Mouse (Mus musculus) cerebellum, adult 9-11 months (tissue): ENCODE results near the gene Fgfr2.
A peak's percentile ranks its signal among the peaks of the same experiment; 100 is the strongest.
"Not testable (repeated sequence)": the region's sequence is repeated elsewhere in the genome, so short reads cannot be mapped to it uniquely, and the experiment has no call there.

Experiments
- DNase-seq: peaks from one replicate; pipeline ENCODE4 v3.0.0; 2022

The Fgfr2 gene

GRCm38 (mm10) chr7:131162251-131162650 is 1960.9 kb downstream of the Fgfr2 start:
- no peak for DNase-seq

- no peak for DNase-seq
Observed at GRCm38 (mm10) chr7:131153044-131153443, 1970.1 kb downstream of the Fgfr2 start.

DNA sequence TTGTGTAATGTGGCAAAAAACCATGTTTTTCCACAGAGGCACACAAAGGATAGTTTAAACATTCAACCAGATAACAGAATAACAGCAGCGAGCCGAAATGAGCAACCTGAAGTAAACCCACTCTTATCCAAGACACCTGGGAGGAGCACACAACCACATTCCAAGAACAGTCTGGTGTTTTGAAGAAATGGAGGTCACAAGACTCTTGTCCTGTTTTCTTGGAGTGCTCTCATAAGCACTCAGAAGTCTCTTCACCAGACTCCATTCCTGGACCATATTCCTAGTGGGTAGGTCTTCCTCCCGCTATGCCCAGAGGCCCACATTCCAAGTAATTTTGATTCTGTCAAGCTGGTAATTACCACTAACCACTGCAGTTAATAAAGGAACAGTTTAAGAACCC is 1973.0 kb downstream of the Fgfr2 start:
- DNase-seq = no peak

DNA sequence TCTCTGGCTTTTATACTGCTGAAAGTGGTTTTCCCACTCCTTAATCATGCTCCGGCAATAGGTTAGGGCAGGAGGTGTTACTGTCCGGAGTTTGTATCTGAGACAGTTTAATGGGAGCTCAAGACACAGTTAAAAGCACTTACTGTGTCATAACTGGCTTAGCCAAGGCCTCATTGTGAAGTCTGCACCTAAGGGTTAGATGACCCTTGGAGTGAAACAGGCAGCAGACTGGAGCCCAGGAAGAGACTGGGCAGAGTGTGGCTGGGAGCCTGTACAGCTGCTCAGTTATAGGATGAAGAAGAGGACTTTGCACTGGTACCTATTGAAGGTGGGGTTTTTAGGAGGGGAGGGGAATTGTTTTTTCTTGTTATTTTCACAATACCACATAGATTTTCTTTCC is 1976.9 kb downstream of the Fgfr2 start, which contains the start of gene 4933402N03Rik:
Gene 4933402N03Rik, minus strand, starts transcription at position 101 of the 400 bp plus-strand sequence.
- no peak for DNase-seq

GRCm38 (mm10) chr7:131133181-131133580 is 1990.0 kb downstream of the Fgfr2 start:
- no peak for DNase-seq

GRCm38 (mm10) chr7:131130021-131130420 is 1993.1 kb downstream of the Fgfr2 start:
- no peak for DNase-seq

GRCm38 (mm10) chr7:131122210-131122807 is 2000.8 kb downstream of the Fgfr2 start:
- DNase-seq = no peak

GRCm38 (mm10) chr7:131114434-131114833 is 2008.7 kb downstream of the Fgfr2 start:
- DNase-seq = peak; percentile 28

DNA sequence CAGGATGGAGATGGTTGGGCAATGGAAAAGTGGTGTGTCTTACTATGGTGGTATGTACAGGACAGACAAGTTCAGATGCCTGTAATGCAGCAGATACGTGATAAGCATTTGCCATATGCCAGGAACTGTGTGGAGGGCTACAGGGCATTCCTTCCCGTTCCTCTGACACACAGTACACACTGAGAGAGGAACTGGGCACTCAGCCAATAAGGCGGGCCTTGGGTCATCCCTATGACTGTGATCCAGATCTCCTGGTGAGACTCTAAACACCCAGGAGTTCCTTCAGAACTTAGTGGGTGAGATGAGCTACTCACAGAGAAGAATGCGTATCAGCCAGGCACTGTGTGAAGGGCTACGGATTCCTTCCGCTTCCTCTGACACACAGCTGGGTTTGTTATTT is 2009.5 kb downstream of the Fgfr2 start:
- DNase-seq = peak; percentile 13

GRCm38 (mm10) chr7:131112486-131112885 is 2010.7 kb downstream of the Fgfr2 start:
- DNase-seq = peak; percentile 14

DNA sequence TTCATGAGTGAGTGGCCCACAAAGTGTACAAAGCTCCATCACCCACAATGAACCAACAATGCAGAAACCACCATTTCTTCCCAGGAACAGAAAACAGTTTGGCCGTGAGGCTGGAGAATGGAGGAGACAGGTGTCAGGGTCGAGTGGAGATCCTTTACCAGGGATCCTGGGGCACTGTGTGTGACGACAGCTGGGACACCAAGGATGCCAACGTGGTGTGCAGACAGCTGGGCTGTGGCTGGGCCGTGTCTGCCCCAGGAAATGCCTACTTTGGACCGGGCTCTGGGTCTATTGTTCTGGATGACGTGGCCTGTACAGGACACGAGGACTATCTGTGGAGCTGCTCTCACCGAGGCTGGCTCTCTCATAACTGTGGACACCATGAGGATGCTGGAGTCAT is 2040.7 kb downstream of the Fgfr2 start:
- not testable (repeated sequence) for DNase-seq

GRCm38 (mm10) chr7:131075956-131076355 is 2047.2 kb downstream of the Fgfr2 start:
- peak; percentile 5 for DNase-seq

DNA sequence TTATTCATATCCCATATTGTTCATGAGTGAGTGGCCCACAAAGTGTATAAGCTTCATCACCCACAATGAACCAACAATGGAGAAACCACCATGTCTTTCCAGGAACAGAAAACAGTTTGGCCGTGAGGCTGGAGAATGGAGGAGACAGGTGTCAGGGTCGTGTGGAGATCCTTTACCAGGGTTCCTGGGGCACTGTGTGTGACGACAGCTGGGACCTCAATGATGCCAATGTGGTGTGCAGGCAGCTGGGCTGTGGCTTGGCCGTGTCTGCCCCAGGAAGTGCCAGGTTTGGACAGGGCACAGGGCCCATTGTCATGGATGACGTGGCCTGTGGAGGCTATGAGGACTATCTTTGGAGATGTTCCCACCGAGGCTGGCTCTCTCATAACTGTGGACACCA is 2049.1 kb downstream of the Fgfr2 start:
- not testable (repeated sequence) for DNase-seq

GRCm38 (mm10) chr7:131073476-131073875 is 2049.7 kb downstream of the Fgfr2 start:
- not testable (repeated sequence) for DNase-seq

DNA sequence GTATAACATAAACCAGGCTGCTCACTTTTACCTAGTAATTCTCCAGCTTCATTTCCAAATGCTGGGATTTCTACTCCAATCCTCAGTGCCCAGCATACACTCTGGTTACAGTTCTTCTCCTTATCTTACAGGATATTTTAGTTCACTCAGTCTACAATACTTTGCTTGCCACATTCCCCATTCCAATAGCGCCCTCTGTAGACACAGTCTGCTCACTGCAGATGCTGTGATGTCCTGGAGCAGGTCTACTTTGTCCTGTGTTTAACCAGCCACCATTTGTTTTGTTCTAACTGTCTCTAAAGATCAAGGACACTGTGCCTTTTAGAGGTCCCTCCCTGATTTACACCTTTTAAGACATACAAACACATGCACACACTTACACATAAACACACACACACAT is 2055.0 kb downstream of the Fgfr2 start:
- DNase-seq = peak; percentile 5

- no peak for DNase-seq
Observed at GRCm38 (mm10) chr7:131062541-131062940, 2060.6 kb downstream of the Fgfr2 start.

DNA sequence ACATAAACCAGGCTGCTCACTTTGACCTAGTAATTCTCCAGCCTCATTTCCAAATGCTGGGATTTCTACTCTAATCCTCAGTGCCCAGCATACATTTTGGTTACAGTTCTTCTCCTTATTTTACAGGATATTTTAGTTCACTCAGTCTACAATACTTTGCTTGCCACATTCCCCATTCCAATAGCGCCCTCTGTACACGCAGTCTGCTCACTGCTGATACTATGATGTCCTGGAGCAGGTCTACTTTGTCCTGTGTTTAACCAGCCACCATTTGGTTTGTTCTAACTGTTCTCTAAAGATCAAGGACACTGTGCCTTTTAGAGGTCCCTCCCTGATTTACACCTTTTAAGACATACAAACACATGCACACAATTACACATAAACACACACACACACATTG is 2063.3 kb downstream of the Fgfr2 start:
- DNase-seq = not testable (repeated sequence)

DNA sequence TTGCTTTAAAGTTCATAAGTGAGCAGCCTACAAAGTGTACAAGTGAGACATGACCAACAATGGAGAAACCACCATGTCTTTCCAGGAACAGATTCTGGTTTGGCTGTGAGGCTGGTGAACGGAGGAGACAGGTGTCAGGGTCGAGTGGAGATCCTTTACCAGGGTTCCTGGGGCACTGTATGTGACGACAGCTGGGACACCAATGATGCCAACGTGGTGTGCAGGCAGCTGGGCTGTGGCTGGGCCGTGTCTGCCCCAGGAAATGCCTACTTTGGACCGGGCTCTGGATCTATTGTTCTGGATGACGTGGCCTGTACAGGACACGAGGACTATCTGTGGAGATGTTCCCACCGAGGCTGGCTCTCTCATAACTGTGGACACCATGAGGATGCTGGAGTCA is 2065.2 kb downstream of the Fgfr2 start:
- not testable (repeated sequence) for DNase-seq

- no peak for DNase-seq
Observed at GRCm38 (mm10) chr7:131054808-131055370, 2068.3 kb downstream of the Fgfr2 start.

DNA sequence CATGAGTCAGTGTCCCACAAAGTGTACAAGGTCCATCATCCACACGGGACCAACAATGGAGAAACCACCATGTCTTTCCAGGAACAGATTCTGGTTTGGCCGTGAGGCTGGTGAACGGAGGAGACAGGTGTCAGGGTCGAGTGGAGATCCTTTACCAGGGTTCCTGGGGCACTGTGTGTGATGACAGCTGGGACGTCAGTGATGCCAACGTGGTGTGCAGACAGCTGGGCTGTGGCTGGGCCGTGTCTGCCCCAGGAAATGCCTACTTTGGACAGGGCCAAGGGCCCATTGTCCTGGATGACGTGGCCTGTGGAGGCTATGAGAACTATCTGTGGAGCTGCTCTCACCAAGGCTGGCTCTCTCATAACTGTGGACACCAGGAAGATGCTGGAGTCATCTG is 2073.3 kb downstream of the Fgfr2 start:
- not testable (repeated sequence) for DNase-seq

DNA sequence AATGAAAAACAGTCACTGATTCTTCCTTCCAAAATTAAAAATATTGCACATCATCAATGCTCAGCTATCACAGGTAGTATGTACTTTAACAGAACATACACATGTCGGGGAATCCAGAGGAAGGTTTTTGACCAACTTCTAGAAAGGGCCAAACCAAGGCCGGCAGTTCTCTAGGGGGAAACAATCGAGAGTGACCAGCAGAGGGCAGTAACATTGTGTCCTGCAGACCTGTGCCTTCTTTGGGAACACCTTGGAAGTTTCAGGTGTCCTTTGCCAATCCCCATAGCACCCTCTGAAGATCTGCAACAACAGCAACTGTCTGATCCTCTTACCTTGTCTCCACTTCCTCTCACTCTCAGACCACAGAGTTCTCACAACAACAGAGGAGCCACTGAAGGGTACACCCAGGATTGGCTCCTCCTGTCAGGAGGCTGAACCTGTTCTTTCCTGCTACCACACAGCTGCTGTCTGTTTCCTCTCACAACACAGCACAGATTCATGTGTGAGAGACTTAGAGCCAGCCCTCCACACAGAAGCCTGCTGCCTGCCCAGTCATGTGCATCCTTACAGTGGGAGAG is 2077.8 kb downstream of the Fgfr2 start:
- DNase-seq = not testable (repeated sequence)

- DNase-seq = no peak
Observed at GRCm38 (mm10) chr7:131042657-131043056, 2080.5 kb downstream of the Fgfr2 start.

GRCm38 (mm10) chr7:131040760-131041159 is 2082.4 kb downstream of the Fgfr2 start:
- DNase-seq = not testable (repeated sequence)

DNA sequence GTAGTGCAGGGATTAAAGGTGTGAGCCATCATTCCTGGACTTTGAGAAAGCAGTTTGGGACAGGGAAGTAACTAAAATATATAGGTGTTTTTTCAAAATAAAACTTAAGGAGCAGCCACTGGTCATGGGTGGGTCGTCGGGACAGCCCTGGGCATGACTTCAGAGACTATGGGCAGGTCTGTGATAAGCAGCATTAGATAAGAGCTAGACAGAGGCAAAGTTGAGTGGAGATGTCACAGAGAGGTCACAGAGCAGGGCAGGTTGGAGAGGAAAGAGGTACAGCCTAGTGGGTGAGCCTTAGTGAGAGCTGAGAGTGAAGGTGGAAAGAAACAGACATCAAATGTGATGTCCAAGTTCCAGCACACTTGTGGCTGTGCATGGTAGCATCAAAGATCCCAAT is 2086.1 kb downstream of the Fgfr2 start:
- DNase-seq = no peak
